Mouse (Mus musculus) liver (tissue): Measurements from ENCODE around the gene Rep15.
A peak's percentile ranks its signal among the peaks of the same experiment; 100 is the strongest.

Source experiments
- DNase-seq: peaks from one replicate; pipeline ENCODE4 v3.0.0-alpha.2; 2020; ENCODE audit warnings: mixed read lengths

Rep15 gene

GRCm38 (mm10) chr6:147030096-147030885, 2.1 kb upstream of the Rep15 start:
- DNase-seq: no peak

- DNase-seq: peak; percentile 92
Measured at GRCm38 (mm10) chr6:147042291-147043290, 10.2 kb downstream of the Rep15 start, which contains the start of gene Mrps35. TSS of gene Mrps35 (plus strand) at chr6:147042764.

- DNase-seq: no peak
Measured at GRCm38 (mm10) chr6:147043633-147044032, 11.2 kb downstream of the Rep15 start.

- DNase-seq: no peak
Measured at GRCm38 (mm10) chr6:147049239-147049805, 16.9 kb downstream of the Rep15 start.

- DNase-seq: no peak
Measured at GRCm38 (mm10) chr6:147051666-147052065, 19.3 kb downstream of the Rep15 start.

GRCm38 (mm10) chr6:147052440-147052839, 20.1 kb downstream of the Rep15 start:
- no peak for DNase-seq

GRCm38 (mm10) chr6:147053785-147054646, 21.6 kb downstream of the Rep15 start:
- DNase-seq: no peak

- no peak for DNase-seq
Measured at GRCm38 (mm10) chr6:147055374-147055977, 23.1 kb downstream of the Rep15 start.

GRCm38 (mm10) chr6:147059326-147059725, 26.9 kb downstream of the Rep15 start:
- no peak for DNase-seq

GRCm38 (mm10) chr6:147061630-147062029, 29.2 kb downstream of the Rep15 start:
- no peak for DNase-seq

- DNase-seq: no peak
Measured at GRCm38 (mm10) chr6:147062034-147062433, 29.6 kb downstream of the Rep15 start.

- no peak for DNase-seq
Measured at GRCm38 (mm10) chr6:147062694-147063093, 30.3 kb downstream of the Rep15 start.

GRCm38 (mm10) chr6:147064226-147064943, 32.0 kb downstream of the Rep15 start:
- no peak for DNase-seq

GRCm38 (mm10) chr6:147064944-147065261, 32.5 kb downstream of the Rep15 start:
- no peak for DNase-seq

GRCm38 (mm10) chr6:147075808-147076387, 43.5 kb downstream of the Rep15 start:
- DNase-seq: no peak

GRCm38 (mm10) chr6:147076878-147077277, 44.5 kb downstream of the Rep15 start:
- DNase-seq: no peak

- no peak for DNase-seq
Measured at GRCm38 (mm10) chr6:147079919-147080318, 47.5 kb downstream of the Rep15 start.
